Mouse (Mus musculus) midbrain, embryonic 16.5 days (tissue): ENCODE results near the gene Il17re. TPM values are rescaled to one million over a fixed set of nuclear protein-coding genes. Genes with fewer than 3 reads are reported as not detected.

Experiments used
- ATAC-seq: fragments of 200-750 bp; cut with Nextera tagmentation; 2 replicates; pipeline ENCODE4 v1.8.0; 2017; ENCODE audit warnings: moderate TSS enrichment
- H3K27ac ChIP-seq: fragments of 300-500 bp; sonication (generic); 2 replicates; pipeline ENCODE4 v1.5.1; 2014; ENCODE audit warnings: mild to moderate bottlenecking, low read length, mixed read lengths
- H3K27me3 ChIP-seq: fragments of 300-500 bp; sonication (generic); 2 replicates; pipeline ENCODE4 v1.6.1; 2014; ENCODE audit warnings: low read depth, low read length, mixed read lengths; ENCODE audit not compliant: control insufficient read depth, insufficient read depth
- H3K36me3 ChIP-seq: fragments of 300-500 bp; sonication (generic); 2 replicates; pipeline ENCODE4 v1.6.1; 2014; ENCODE audit warnings: mild to moderate bottlenecking, low read length, moderate library complexity, mixed read lengths; ENCODE audit not compliant: control insufficient read depth, insufficient read depth
- H3K4me1 ChIP-seq: fragments of 300-500 bp; sonication (generic); 2 replicates; pipeline ENCODE4 v1.6.1; 2014; ENCODE audit warnings: mild to moderate bottlenecking, low read length, mixed read lengths; ENCODE audit not compliant: control insufficient read depth, insufficient read depth
- H3K4me2 ChIP-seq: fragments of 300-500 bp; sonication (generic); 2 replicates; pipeline ENCODE4 v1.6.1; 2014; ENCODE audit warnings: mild to moderate bottlenecking, low read length, mixed read lengths
- H3K4me3 ChIP-seq: fragments of 300-500 bp; sonication (generic); 2 replicates; pipeline ENCODE4 v1.5.1; 2014; ENCODE audit warnings: low read depth, mild to moderate bottlenecking, low read length, moderate library complexity, mixed read lengths
- H3K9ac ChIP-seq: fragments of 300-500 bp; sonication (generic); 2 replicates; pipeline ENCODE4 v1.6.1; 2014; ENCODE audit warnings: low read depth, low read length, mixed read lengths
- H3K9me3 ChIP-seq: fragments of 300-500 bp; sonication (generic); replicated peaks from 2 replicates; pipeline ENCODE4 v1.6.1; 2014; ENCODE audit warnings: mild to moderate bottlenecking, low read length, mixed read lengths; ENCODE audit not compliant: control insufficient read depth, poor library complexity, severe bottlenecking
- WGBS: fragments of 180-500 bp; shearing (Covaris S2); extraction: QIAGEN DNeasy Blood & Tissue Kit; methylation state at CpG from one replicate; pipeline ENCODE4 v1.1.7; 2014; 5-methylcytosine and 5-hydroxymethylcytosine counted together
- polyA plus RNA-seq: library from polyadenylated mRNA; unstranded; fragments of >200 nt; fragmentation: Nextera tagmentation; extraction: Ambion mirVana; gene quantifications from 2 replicates; pipeline ENCODE4 v1.2.1, GENCODE M21; 2015

Gene Il17re
- polyA plus RNA-seq, 1 experiment from 2014 or later: 0.16 TPM

- 96% methylated on average over 14 of the region's 14 CpGs for WGBS
- Histone ChIP-seq H3K4me3 (no peak overlapping the region), H3K9me3 (no peaks in the 10 kb centered on the region), H3K27me3 (no peaks in the 10 kb centered on the region), H3K4me2 (no peak overlapping the region), H3K27ac (no peak overlapping the region), H3K4me1 (peaks cover 12% of the 10 kb centered on the region), H3K9ac (no peak overlapping the region), H3K36me3 (peaks cover 30% of the 10 kb centered on the region)
- no peak for ATAC-seq
Measured at GRCm38 (mm10) chr6:113489410-113489809, 31.1 kb downstream of the Il17re start.

- H3K27me3 ChIP-seq: no peaks in the 10 kb centered on the region; the same call in 1 of the 2 replicates
- peaks cover 6% of the 10 kb centered on the region; the same call in 1 of the 2 replicates for H3K4me1 ChIP-seq
- H3K36me3 ChIP-seq: peaks cover 33% of the 10 kb centered on the region
- H3K27ac ChIP-seq: no peak overlapping the region
- no peak overlapping the region for H3K9ac ChIP-seq
- ATAC-seq: no peak
- no peaks in the 10 kb centered on the region for H3K9me3 ChIP-seq
- no peak overlapping the region for H3K4me3 ChIP-seq
- H3K4me2 ChIP-seq: no peak overlapping the region
- 82% methylated on average over 24 of the region's 24 CpGs for whole genome bisulfite sequencing
Measured at GRCm38 (mm10) chr6:113492101-113492864, 34.0 kb downstream of the Il17re start.

DNA sequence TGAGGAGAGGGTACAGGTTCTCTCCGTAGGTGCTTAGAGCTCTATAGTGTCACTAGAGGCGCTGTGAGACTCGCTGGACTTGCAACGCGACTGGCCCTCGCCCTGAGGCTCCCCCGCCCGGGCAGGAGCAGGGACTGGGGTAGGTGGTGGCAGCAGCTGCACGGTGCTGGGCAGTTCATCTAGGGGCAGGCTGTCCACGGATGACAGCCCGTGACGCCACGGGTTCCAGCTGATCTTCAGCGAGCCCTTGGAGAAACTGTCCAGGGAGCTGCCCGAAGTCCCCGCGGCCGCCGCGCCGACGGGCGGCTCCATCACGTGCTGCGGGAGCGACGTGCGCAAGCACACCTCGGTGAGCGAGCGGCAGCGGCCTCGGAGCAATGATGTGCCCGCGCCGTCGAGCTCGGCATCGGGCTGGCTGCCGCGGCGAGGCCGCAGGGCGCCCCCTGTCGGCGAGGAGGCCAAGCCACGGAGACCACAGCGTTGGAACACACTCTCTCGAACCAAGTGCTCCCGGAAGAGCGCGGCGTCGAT, 36.0 kb downstream of the Il17re start:
- no peaks in the 10 kb centered on the region; the same call in 1 of the 2 replicates for H3K27me3 ChIP-seq
- H3K27ac ChIP-seq: peak overlapping the region; percentile 53; the same call in 1 of the 2 replicates
- WGBS: 2% methylated on average over 54 of the region's 54 CpGs
- peak overlapping the region; percentile 52 for H3K4me2 ChIP-seq
- H3K4me1 ChIP-seq: peaks cover 6% of the 10 kb centered on the region; the same call in 1 of the 2 replicates
- H3K9ac ChIP-seq: peak overlapping the region; percentile 31; the same call in 1 of the 2 replicates
- peaks cover 28% of the 10 kb centered on the region for H3K36me3 ChIP-seq
- no peaks in the 10 kb centered on the region for H3K9me3 ChIP-seq
- ATAC-seq: peak; percentile 70
- H3K4me3 ChIP-seq: peak overlapping the region; percentile 32

- no peaks in the 10 kb centered on the region; the same call in 1 of the 2 replicates for H3K27me3 ChIP-seq
- 56% methylated on average over 28 of the region's 28 CpGs for WGBS
- no peak overlapping the region for H3K9ac ChIP-seq
- no peak overlapping the region for H3K27ac ChIP-seq
- peak overlapping the region; percentile 52 for H3K4me2 ChIP-seq
- H3K4me1 ChIP-seq: peaks cover 6% of the 10 kb centered on the region
- no peaks in the 10 kb centered on the region for H3K9me3 ChIP-seq
- no peak overlapping the region; the same call in 1 of the 2 replicates for H3K4me3 ChIP-seq
- H3K36me3 ChIP-seq: peaks cover 19% of the 10 kb centered on the region
- 0 out of 2 replicates have a peak, but pooled peaks have one; percentile 8 for ATAC-seq
Measured at GRCm38 (mm10) chr6:113495071-113495675, 36.9 kb downstream of the Il17re start.

GRCm38 (mm10) chr6:113499346-113499745, 41.1 kb downstream of the Il17re start:
- 78% methylated on average over 6 of the region's 6 CpGs for WGBS

DNA sequence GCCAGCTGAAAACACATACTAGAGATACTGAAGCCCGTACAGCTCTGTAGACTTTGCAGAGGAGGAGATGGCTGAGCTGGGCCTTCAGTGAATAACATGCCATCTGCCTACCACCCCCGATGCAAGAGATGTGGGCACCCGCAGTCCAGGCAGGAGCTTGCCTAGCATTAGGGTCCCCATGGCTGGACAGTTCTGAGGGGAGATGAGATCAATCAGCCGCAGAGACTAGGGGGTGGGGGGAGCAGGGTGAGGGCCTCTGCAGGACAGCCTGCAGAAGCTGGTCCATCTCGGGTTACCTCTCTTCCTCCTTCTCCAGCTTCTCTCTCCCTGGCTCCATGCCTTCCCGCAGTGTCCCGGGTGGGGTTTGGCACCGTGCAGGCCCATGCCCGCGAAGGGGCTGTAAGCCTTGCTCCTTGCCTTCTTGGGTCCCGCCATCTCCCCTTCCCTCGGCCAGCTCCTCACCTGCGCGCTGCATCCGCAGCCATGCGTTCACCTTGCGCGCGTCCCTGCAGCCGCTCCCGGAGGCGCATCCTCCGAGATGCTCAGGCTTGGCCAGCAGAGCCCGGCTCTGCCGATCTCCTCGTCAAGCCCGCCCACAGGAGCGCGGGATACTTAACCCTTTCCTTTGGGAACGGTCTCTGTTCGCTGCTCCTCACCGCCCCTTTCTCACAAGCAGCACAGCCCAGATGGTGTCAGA, 43.3 kb downstream of the Il17re start, which contains the start of gene Prrt3:
TSS of gene Prrt3 (minus strand) at position 544 of the 697 bp plus-strand sequence.
- Histone ChIP-seq H3K4me2 (peak within 1 kb of the TSS; percentile 76), H3K27me3 (no peaks in the 10 kb centered on the region), H3K27ac (peak within 1 kb of the TSS; percentile 74), H3K9me3 (no peaks in the 10 kb centered on the region), H3K4me3 (peak within 1 kb of the TSS; percentile 63), H3K36me3 (0 out of 2 replicates have a peak, but pooled peaks cover 2% of the 10 kb centered on the region), H3K4me1 (peaks cover 12% of the 10 kb centered on the region), H3K9ac (peak within 1 kb of the TSS; percentile 83)
- peak; percentile 90 for ATAC-seq
- 1% methylated on average over 32 of the region's 32 CpGs for WGBS

More at GRCm38 (mm10) chr6:113499346-113499745, 41.1 kb downstream of the Il17re start:
- H3K27ac ChIP-seq: no peak overlapping the region
- H3K9ac ChIP-seq: no peak overlapping the region
- no peaks in the 10 kb centered on the region; the same call in 1 of the 2 replicates for H3K27me3 ChIP-seq
- no peaks in the 10 kb centered on the region for H3K9me3 ChIP-seq
- H3K4me2 ChIP-seq: no peak overlapping the region
- 0 out of 2 replicates have a peak, but pooled peaks cover 5% of the 10 kb centered on the region for H3K36me3 ChIP-seq
- H3K4me3 ChIP-seq: no peak overlapping the region
- peaks cover 15% of the 10 kb centered on the region for H3K4me1 ChIP-seq
- ATAC-seq: no peak

DNA sequence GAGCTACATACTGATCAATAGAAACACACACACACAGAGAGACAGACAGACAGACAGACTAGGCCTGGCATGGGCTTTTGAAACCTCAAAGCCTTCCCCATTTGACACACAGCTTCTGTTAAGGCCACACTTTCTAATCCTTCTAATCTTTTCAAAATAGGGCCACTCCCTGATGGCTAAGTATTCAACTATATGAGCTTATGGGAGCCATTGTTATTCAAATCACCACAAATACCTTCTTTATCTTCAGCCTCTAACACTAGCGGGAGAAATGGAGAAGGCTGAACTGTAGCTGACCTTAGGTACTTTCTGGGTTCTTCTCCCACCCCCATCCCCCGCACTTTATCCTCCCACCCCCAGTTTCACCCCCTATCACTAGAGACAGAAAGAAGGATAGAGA, 44.5 kb downstream of the Il17re start:
- no peak for ATAC-seq
- Histone ChIP-seq H3K4me2 (no peak overlapping the region), H3K4me1 (peaks cover 12% of the 10 kb centered on the region), H3K9ac (no peak overlapping the region), H3K9me3 (no peaks in the 10 kb centered on the region), H3K4me3 (no peak overlapping the region), H3K27ac (no peak overlapping the region), H3K36me3 (no peaks in the 10 kb centered on the region), H3K27me3 (no peaks in the 10 kb centered on the region)
- WGBS: 42% methylated on average over 2 of the region's 2 CpGs

DNA sequence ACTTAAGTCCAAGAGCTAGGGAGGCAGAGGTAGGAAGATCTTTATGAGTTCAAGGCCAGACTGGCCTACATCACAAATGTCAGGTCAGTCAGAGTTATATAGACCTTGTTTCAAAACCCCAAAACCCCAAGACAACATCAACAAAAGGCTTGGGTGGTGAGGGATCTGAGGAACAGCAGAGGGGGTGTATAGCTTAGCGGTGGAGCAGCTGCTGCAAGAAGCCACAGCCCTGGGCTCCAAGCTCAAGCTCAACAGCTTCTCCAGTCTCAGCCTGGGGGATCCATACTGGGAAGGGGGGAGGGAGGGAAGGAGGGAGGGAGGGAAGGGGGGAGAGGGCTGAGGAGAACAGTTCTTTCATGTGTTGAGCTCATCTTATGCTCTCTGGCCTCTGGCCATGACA, 47.4 kb downstream of the Il17re start:
- H3K27me3 ChIP-seq: no peaks in the 10 kb centered on the region
- WGBS: 85% methylated on average over 1 of the region's 1 CpGs
- no peaks in the 10 kb centered on the region for H3K9me3 ChIP-seq
- no peak for ATAC-seq
- no peaks in the 10 kb centered on the region for H3K36me3 ChIP-seq
- no peak overlapping the region for H3K4me2 ChIP-seq
- no peak overlapping the region for H3K4me3 ChIP-seq
- H3K9ac ChIP-seq: no peak overlapping the region
- H3K27ac ChIP-seq: no peak overlapping the region
- H3K4me1 ChIP-seq: peaks cover 8% of the 10 kb centered on the region; the same call in 1 of the 2 replicates
